Mouse (Mus musculus): ENCODE results near the gene Ssu72.
"Not testable (repeated sequence)": the region's sequence is repeated elsewhere in the genome, so short reads cannot be mapped to it uniquely, and the experiment has no call there.

Gene Ssu72

DNA sequence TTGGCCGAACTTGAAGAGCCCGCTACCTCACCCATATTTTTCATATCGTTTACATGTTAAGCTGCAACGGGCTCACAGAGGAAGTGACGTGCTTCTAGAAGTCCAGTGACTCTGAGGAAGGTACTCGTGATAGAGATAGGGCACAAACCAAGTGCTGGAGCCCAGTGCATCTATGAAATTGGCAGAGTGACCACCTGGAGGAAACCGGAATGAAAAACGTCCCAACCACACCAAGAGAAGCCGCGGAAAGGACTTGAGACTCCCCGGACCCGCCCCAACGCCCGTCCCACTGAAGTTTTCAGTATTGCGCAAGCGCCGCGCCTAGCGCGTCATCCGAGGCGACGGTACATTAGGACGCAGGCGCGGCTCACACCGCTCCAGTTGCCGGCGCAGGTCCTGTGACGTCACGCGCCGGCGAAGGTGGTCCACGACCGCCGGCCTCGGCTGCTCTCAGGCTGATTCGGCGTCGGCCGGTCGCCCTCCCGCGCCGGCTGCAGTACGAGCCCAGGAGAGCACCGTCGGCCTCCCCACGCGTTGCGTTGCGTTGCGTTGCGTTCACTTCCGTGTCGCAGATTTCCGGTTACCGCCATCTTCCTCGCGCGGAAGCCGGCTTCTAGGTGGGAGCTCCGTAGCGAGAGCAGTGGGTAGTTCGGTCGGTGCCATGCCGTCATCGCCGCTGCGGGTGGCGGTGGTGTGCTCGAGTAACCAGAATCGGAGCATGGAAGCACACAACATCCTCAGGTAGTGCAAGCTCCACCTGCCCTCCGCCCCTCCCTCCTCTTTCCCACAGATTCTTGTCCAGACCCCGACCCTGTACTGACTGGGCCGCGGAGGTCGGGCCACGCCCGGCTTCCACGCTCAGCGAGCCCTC, at the start of gene Ssu72:
Gene Ssu72, plus strand, starts transcription at position 80 of the 871 bp plus-strand sequence.
- peak; percentile 93 for DNase-seq (ENCODE audit: low spot score)

DNA sequence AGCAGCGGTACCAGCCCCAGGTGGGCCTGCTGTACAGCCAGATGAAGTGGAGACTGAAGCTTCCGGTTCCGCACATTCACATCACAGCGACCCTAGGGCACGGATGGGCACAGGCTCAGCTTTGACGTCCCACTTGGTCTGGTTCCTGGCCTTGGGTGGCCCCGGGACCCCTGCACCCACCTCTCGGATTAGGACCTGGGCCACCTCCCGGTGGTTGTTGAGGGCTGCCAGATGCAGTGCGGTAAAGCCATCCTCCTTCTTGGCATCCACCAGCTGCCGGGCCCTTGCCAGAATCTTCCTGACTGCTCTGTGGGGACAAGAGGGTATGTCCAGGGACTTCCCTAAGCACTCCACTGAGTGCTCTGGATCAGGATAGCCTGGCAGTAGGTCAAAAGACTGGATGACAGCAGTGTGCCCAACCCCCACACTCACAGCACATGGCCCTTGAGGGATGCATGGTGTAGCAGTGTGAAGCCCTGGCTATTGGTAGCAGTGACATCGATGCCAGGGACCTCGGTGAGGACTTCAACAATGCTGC, 48.3 kb upstream of the Ssu72 start:
- DNase-seq (ENCODE audit: low spot score), result no peak

DNA sequence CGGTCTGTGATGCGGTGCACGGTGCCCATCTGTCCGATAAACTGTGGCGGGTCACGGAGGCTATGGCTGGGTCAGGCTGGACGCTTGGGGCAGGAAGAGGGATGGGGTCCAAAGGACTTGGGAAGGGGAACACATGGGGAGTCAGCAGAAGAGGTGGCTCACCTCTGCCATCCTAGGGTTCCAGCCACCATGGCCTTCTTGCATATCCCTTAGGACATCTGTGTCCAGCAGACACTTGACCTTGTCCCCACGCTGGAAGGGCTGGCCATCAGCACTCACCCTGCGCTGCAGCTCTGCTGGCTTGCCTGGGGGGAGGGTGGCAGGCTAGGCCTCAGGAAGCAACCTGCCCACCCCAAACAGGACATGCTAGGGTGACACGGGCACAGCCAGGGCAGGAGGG, 45.6 kb upstream of the Ssu72 start:
- DNase-seq (ENCODE audit: low spot score), result no peak

DNA sequence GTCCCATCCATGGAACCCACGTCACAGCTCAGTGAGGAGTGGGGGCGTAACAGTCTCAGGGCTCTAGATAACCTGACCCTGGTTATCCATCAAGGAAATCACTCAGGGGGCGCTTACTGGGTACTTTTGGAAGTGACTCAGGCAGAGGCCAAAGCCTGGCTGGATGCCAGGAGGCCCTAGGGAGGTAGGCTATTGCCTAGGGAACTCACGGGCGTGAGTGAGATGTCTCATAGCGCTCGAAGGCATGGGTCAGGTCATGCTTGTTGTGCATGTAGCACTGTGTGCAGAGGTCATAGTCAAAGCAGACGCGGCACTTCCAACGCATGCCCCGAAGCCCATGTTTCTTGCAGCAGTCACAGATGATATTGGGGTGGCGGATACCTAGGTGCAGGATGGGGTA, 44.0 kb upstream of the Ssu72 start:
- DNase-seq (ENCODE audit: low spot score), result no peak

DNA sequence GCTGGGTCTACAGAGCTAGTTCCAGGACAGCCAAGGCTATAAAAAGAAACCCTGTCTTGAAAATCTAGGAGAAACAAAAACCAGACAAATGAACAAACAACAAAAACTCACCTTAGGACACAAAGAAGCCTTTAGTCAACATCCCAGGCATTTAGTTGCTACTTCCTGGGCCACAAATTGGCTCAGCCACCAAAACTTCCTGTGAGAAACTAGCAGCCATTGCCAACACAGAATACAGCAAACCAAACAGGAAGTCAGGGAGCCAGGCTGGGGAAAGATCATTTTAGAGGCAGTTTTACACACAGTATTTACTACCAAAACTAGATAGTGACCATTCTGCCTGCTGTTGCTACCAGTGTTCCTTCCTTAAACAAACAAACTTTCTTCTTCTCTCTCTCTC, 37.7 kb upstream of the Ssu72 start:
- DNase-seq (ENCODE audit: low spot score), result no peak

DNA sequence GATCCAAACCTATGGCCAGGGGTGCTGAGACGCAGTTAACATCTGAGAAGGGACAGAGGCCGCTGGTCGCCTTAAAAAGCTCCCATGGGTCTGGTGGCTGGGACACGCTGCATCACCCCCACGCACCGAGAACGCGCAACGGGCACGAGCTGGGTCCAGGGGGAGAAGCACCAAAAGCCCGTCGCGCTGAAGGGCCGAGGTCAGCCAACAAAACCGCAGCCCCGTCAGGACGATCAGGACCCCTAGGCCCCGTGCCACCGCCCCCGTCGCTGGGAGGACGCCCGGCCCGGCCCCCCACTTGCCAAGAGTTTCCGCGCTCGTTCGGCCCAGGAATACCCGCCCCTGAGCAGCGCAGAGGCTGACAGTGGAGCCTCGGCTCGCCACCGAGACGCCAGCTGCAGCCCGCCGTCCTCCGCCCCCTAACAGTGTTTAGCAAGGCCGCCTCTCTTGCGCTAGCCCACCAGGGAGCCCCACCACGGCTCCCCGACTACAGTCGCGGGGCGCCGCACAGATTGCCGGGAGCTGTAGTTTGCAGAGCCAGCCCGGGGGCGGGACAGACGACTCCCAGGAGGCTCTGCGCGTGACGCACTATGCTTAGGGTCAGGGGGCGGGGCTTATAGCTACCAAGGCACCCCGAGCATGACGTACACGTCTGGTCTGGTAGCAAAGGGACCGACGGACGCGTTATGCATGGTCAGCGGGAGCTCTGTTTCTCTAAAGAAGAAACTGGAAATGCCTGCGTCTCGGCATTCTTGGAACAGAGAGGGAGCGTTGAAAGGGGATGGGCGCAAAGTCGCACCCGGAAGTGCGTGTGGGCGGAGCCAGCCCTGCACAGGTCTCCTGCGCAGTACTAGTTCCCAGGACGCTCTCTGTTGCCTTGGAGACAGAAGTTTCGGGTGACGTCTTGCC, 35.7 kb upstream of the Ssu72 start, which contains the start of gene Mib2:
Gene Mib2, minus strand, starts transcription at position 510 of the 909 bp plus-strand sequence.
- peak; percentile 97 for DNase-seq (ENCODE audit: low spot score)

DNA sequence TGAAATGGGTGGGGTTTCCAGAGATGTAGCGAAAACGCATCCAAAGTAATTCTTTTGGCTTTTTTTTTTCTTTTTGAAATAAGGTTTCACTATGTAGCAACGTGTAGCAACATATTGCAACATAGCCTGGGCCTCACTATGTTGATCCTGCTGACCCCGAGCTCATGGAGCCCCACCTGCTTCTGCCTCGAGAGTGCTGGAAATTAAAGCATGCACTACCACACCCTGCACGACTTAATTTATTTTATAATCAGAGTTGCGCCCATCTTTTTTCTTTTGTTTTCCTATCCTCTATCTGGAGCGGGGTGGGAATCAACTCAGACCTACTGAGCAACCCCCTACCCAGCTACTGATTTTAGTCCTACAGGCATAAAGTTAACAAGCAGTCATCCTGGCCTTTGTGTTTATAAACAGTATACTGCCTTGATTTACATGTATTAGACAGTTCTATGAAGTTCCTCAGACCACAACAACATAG, 35.0 kb upstream of the Ssu72 start:
- no peak for DNase-seq (ENCODE audit: low spot score)

DNA sequence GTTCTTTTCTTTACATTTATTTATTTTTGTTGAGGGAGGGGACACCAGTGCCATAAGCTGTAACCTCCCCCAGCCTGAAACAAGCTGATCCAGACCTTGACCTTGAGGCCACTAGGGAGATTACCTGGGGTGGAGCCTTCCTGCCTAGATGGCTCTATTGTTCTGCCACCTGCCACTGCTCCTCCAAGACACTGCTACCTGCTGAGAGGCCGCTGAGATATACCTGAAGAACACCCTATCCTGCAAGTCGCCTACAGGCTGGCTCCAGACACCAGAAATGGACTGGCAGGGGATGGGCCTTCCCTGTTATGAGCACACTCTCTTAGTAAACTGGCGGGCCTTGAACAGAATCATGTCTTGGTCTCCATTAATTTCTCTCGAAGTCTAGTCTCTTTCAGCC, 34.4 kb upstream of the Ssu72 start:
- not testable (repeated sequence) for DNase-seq (ENCODE audit: low spot score)

DNA sequence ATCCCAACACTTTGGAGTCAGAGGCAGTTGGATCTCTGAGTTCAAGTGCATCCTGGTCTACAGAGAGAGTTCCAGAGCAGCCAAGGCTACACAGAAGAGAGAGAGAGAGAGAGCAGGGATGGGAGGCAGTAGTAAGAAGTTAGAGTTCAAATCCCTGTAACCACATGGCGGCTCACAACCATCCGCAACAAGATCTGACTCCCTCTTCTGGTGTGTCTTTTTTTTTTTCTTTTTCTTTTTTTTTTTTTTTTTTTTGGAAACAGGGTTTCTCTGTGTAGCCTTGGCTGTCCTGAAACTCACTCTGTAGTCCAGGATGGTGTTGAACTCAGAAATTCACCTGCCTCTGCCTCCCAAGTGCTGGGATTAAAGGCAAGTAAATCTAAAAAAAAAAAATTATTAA, 32.5 kb upstream of the Ssu72 start:
- no peak for DNase-seq (ENCODE audit: low spot score)

DNA sequence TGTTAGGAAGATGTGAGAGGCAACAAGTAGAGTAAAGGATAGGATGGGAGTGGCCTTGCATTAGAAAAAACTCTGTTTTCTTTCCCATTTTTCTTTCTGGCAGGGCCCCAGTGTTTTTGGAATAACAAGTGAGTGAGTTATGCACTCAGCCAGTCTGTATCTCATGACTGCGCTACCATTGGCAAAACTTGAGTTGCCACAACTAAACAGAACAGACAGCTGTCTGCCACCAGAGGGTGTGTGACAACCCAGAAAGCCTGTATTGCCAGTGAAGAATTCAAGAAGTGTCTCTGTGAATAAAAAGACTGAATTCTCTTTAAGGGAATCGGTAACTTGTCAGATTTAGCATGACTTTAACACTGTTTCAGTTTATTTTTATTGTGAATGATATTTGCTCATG, 28.6 kb upstream of the Ssu72 start:
- peak; percentile 32 for DNase-seq (ENCODE audit: low spot score)

DNA sequence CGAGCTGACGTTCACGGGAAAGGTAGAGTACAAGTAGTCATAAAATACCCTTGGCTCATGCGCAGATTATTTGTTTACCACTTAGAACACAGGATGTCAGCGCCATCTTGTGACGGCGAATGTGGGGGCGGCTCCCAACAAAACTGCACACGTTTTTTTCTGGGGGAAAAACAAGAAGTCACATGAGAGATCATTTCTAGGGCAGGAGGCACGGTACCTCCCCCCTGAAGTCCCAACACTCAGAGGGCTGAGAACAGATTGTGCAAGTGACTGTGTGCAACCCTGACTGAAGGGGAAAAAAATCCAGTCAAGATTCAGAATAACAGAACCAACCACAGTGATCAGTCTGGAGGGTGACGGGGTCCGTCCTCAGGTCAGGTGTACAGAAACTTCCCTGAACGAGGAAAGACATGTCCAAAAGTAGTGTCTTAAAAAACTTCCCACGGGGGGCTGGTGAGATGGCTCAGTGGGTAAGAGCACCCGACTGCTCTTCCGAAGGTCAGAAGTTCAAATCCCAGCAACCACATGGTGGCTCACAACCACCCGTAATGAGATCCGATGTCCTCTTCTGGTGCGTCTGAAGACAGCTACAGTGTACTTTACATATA, 20.8 kb upstream of the Ssu72 start:
- DNase-seq (ENCODE audit: low spot score), result not testable (repeated sequence)

DNA sequence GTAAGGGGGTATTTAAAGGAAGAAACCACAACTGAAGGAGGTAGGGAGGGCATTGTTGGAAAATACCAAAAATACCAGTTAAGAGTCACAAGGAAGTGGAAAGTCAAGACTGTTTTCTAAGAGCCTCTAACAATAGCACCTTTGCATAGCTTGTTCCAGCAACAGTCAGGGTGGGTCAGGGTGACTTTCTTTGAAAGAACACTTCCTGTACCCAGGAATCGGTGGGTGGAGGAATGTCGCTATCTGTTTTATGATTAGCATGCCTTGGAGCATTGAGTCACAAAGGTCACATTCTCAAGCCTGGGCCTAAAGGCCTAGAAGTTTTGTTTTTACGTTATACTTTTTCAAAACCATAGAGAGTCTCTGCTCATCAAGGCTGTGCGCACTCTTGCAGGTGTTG, 16.8 kb upstream of the Ssu72 start:
- not testable (repeated sequence) for DNase-seq (ENCODE audit: low spot score)

DNA sequence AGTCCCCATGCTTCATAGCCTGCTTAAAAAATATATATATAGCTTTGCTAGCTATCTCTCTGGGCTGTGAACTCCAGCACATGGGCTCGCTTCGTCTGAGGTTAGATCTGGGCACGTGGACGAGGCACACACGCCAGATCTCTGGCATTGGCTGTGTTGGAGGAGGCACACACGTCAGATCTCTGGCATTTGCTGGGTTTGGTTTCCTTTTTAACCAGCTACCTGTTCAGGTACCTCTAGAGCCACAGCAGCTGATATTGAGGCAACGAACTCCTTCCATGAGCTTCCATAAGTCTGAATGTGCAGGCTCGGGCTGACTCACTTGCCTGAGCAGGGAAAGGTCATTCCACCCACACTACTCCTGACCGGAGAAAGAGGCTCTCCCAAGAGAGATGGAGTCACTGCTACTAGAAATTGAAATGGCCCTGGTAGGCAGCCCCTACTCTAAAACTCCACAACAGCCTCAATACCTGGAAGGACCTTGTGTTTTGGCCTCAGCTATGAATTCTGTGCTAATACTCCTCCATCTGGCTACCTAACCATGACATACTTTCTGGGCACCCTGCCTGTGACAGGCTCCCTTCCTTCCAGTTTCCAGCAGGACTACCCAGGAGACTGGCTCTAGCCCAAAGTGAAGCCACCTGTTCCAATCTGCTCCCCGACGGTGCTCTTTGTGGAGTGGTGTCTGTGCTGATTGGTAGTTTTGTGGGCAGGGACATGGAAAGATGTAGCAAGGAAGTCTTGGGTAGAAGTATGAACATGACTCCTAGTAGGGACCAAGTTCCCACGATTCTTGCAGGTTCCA, 13.8 kb upstream of the Ssu72 start:
- no peak for DNase-seq (ENCODE audit: low spot score)

DNA sequence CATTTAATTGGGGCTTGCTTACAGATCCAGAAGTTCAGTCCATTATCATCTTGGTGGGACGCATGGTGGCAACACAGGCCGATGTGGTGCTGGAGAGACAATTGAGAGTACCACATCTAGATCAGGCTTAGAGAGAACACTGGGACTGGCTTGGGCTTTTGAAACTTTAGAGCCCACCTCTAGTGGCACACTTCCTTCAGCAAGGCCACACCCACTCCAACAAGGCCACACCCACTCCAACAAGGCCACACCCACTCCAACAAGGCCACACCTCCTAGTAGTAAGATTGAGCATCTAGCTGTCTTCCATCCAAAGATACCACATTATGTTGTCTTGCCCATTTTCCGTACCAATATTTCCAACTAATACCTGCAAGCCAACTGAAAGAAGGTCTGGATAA, 12.2 kb upstream of the Ssu72 start:
- no peak for DNase-seq (ENCODE audit: low spot score)

DNA sequence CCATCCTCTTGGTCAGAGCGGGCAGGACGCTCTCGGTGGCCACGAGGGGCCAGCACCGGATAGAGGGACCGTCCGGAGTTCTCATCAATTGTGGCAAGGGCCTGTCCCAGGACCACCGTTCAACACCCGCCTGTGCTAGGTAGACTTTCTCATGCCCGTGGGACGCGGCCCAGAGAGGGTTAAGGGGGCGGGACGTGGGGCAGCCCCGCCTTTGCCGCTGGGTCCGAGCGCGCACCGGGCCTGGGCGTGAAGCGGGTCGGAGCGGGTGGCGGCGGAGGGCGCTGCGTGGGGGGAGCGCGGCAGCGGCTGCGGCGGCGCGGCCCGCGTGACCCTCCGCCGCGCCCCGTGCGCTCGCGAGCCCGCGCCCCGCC, 10.5 kb upstream of the Ssu72 start, which contains the start of gene Fndc10:
Gene Fndc10, plus strand, starts transcription at position 232 of the 371 bp plus-strand sequence.
- peak; percentile 32 for DNase-seq (ENCODE audit: low spot score)

DNA sequence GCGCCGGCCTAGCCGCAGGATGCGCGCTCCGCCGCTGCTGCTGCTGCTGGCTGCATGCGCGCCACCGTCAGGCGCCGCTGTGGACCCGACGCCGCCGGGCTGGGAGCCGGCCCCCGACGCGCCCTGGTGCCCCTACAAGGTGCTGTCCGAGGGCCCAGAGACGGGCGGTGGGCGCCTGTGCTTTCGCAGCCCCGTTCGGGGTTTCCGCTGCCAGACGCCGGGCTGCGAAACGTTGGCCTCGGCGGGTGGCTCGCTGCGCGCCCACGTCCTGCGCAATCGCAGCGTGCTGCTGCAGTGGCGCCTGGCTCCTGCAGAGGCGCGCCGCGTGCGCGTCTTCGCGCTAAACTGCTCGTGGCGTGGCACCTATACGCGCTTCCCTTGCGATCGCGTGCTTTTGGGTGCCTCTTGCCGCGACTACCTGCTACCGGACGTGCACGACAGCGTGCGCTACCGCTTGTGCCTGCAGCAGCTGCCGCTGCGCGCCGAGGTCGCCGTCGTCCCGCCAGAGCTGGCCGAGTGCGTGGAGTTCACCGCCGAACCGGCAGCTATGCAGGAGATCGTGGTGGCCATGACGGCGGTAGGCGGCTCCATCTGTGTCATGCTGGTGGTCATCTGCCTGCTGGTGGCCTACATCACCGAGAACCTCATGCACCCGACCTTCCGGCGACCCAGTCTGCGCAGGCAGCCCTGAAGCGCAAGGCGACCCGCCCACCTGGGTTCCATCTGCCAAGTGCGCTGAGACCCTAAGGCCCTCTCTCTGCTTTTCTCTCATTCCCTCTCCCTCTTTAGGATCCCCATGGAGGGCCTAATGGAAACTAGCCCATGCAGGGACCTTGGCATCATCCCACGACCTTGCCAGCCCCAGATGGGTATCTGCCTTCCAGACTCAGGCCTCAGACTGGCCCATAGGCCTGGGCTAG, 9.9 kb upstream of the Ssu72 start:
- peak; percentile 38 for DNase-seq (ENCODE audit: low spot score)

DNA sequence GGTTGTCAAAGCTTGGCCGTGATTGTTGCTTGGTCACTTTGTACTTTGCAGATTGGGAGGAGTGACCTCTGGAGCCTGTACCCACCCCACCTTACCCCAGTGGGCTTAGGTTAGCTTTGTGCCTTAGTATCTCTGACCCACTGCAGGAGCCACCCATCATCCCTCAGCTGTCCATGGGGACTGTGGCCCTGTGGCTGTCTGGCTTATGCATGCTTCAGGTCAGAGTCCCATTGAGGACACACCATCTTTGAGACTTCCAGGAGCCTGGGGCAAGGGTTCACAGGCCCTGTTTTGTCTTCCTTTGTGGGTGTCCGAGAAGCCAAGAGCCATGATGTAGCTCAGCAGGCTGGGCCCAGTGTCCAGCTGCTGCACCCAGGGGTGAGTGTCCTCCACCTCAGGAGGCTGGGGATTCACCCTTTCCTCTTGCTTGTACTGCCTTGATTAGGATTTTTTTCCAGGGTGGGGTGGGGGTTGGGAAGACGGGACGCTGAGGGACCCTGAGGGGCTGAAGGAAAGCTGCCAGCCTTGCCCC, 9.0 kb upstream of the Ssu72 start:
- DNase-seq (ENCODE audit: low spot score), result no peak

DNA sequence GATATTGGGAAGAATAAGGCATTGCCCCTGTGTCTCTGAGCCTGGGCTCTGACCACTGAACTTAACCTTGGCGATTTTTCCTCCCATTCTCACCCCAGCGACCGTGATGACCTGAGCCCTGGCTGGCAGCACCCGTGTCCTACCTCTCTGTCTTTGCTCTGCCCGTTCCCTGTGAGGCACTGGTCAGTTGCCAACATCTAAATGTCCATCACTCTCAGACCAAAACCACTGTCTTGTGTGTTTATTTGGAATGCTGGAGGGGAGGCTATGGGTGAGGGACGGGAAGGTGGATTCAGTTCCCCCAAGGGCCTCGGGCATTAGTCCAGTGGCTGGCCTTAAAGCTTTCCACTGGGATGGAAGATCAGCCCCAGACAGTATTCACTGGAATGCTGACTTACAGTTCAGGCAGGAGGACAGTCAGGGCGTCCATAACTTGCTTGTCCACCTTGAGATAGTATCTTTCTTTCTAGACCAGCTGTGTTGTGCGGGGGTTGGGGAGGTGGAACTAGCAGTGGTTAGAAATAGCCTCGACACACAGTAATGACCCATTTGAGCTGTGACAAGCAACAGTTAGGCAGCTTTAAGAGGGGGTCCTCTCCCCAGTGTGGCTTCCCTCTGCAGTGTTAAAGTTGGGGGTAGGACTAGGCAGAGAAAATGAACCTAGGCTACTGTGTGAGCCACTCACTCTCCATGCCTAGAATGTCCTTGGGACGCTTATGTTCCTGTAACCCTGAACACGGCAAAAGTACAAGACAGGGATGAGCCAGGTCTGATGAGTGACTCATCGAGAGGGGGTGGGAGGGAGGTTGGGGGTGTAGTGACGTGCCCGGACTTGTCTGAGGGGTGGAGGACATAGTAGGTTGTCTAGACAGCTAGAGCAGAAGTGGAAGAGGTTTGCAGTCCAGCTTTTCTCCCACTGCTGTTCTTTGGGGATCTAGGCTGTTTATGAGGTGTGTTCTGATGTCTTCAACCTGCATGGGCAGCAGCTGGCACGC, 8.0 kb upstream of the Ssu72 start:
- no peak for DNase-seq (ENCODE audit: low spot score)

DNA sequence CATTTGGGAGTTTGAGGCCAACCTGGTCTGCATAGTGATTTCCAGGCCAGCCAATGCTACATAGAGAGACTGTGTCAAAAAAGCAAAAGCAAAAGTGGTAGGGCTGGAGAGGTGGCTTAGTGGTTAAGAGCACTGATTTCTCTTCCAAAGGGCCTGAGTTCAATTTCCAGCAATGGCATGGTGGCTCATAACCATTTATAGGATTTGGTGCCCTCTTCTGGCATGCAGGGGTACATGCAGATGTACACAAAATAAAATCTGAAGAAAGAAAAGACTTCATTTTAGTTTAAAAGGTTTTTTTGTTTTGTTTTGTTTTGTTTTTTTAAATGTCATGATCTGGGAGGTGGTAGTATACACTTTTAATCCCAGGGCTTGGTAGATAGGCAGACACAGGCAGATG, 4.2 kb upstream of the Ssu72 start:
- no peak for DNase-seq (ENCODE audit: low spot score)

Data from lung, postnatal 25 days (tissue).